Mouse (Mus musculus) cerebellum, adult 2 months (tissue): ENCODE results near the gene Mgst1. TPM values are rescaled to one million over a fixed set of nuclear protein-coding genes. Genes with fewer than 3 reads are reported as not detected.

ENCODE experiments used
- DNase-seq, 2 experiments: peaks; one replicate each; pipeline ENCODE4 v3.0.0; 2021
- H3K27ac ChIP-seq: fragments of 200-500 bp; 2 replicates; pipeline ENCODE4 v1.5.1; 2012; ENCODE audit warnings: low read length, control low read depth, inconsistent platforms; ENCODE audit not compliant: insufficient read depth
- H3K27me3 ChIP-seq: fragments of 200-500 bp; 2 replicates; pipeline ENCODE4 v1.6.1; 2012; ENCODE audit warnings: inconsistent platforms, mild to moderate bottlenecking, low read length, moderate library complexity; ENCODE audit not compliant: control insufficient read depth, insufficient read depth
- H3K4me1 ChIP-seq: fragments of 200-500 bp; 2 replicates; pipeline ENCODE4 v1.6.1; 2011; ENCODE audit warnings: low read length; ENCODE audit not compliant: control insufficient read depth, insufficient read depth
- H3K4me3 ChIP-seq: fragments of 200-500 bp; replicated peaks from 2 replicates; pipeline ENCODE3; 2011; ENCODE audit warnings: mild to moderate bottlenecking, low read depth, low read length, control low read depth; ENCODE audit not compliant: insufficient read depth
- CTCF ChIP-seq: fragments of 200-500 bp; IDR thresholded peaks from 2 replicates; pipeline ENCODE4 v1.5.1; 2011; ENCODE audit warnings: low read depth, mild to moderate bottlenecking, control low read depth, low read length, moderate library complexity, borderline replicate concordance; ENCODE audit not compliant: insufficient read depth
- POLR2A ChIP-seq: fragments of 200-500 bp; IDR thresholded peaks from 2 replicates; pipeline ENCODE4 v1.6.1; 2011; ENCODE audit warnings: low read length, control low read depth, borderline replicate concordance; ENCODE audit not compliant: insufficient read depth
- WGBS: fragments of 180-500 bp; shearing (Covaris S2); methylation state at CpG from one replicate; pipeline ENCODE4 v1.1.7; 2018; 5-methylcytosine and 5-hydroxymethylcytosine counted together
- polyA plus RNA-seq: library from polyadenylated mRNA; depleted of rRNA; stranded (reverse); fragments of >200 nt; gene quantifications from 2 replicates; pipeline ENCODE4 v1.2.3, GENCODE M21; 2012; rRNA removed

The Mgst1 gene
- polyA plus RNA-seq, 1 experiment, result 33.2 TPM

GRCm38 (mm10) chr6:138171480-138172224 is 31.5 kb downstream of the Mgst1 start:
- no peak for TF ChIP-seq CTCF
- no peak for TF ChIP-seq POLR2A
- Histone ChIP-seq H3K27ac (no peak overlapping the region), H3K27me3 (no peaks in the 10 kb centered on the region; the same call in 1 of the 2 replicates), H3K4me1 (no peaks in the 10 kb centered on the region), H3K4me3 (no peak overlapping the region)
- WGBS, result 55% methylated on average over 15 of the region's 15 CpGs
- peak in 1 of 2 experiments; percentile 6 for DNase-seq

Other genes with a start within 250 kb of the Mgst1 start
- gene Slc15a5, start 60.4 kb upstream of the Mgst1 start, polyA plus RNA-seq, result not detected in 2 replicates